Mouse (Mus musculus): ENCODE data around the gene Tmem167. TPM values are rescaled to one million over a fixed set of nuclear protein-coding genes. Genes with fewer than 3 reads are reported as not detected.
"Not testable (repeated sequence)": the region's sequence is repeated elsewhere in the genome, so short reads cannot be mapped to it uniquely, and the experiment has no call there.

Gene Tmem167
- 10 to 100 TPM; 12.9 to 14.2 TPM for total RNA-seq (2021)

DNA sequence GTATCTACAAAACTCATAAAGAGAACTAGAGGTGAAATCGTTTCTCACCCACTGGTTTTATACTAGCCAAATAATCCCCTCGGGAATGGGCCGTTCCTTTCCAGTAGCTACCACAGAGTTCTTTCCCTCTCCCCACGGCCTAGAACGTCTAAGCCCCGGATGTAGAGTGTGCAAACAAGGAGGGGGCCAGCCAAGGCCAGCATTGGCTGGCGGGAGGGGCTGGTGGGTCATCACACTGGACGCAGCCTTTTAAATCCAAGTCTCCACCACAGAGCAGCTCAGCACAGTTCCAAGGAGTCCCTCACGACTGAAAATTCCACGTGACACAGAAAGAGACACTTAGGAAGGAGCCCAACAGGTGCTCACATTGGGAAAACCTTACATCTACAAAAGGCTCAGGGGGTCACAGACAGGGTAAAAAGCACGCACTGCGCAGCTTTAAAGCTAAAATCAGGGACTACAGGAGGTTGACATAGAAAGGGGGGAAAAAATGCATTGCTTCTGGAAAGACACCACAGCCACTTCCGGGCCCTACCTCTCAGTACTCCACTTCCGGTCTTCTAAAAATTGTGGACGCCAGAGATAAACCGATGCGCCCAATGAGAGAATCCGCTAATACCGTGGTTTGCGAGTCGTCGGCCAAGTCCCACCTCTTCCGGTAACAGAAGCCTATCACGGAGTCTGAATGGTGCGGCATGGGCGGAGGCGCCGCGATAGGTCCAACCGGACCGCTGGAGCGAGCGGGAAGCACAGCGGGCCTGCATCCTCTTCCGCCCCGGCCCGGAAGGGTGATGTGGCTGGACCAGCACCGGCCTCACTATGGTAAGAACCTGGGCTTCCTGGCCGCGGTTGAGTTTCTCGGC, at the start of gene Tmem167, which contains the start of gene Xrcc4:
Gene Tmem167 (plus strand): TSS at position 162 of the 863 bp plus-strand sequence.
Gene Xrcc4 (minus strand): TSS at position 647 of the 863 bp plus-strand sequence.
- peak; percentile 99 for DNase-seq
- intact Hi-C loops (cut with DNase I): loop anchor here (5.0 kb wide), 1 partner anchor 347 kb away; the partner anchor contains the start of gene Vcan

- DNase-seq: no peak
- intact Hi-C loops (cut with DNase I): no loop called here
These were observed 49.3 kb upstream of the Tmem167 start for GRCm38 (mm10) chr13:90039613-90040012.

- DNase-seq: no peak
These were observed 37.2 kb upstream of the Tmem167 start for GRCm38 (mm10) chr13:90051735-90052134.

GRCm38 (mm10) chr13:90052408-90052807, 36.5 kb upstream of the Tmem167 start:
- intact Hi-C loops (cut with DNase I): no loop called here
- DNase-seq: no peak

More at GRCm38 (mm10) chr13:90051735-90052134, 37.2 kb upstream of the Tmem167 start:
- intact Hi-C loops (cut with DNase I): no loop called here

- no peak for DNase-seq
- intact Hi-C loops (cut with DNase I): no loop called here
These were observed 27.0 kb upstream of the Tmem167 start for GRCm38 (mm10) chr13:90061877-90062276.

GRCm38 (mm10) chr13:90089825-90090183, 881 bp downstream of the Tmem167 start:
- DNase-seq: no peak
- intact Hi-C loops (cut with DNase I): loop anchor here (5.0 kb wide), 1 partner anchor 348 kb away; the partner anchor contains the start of gene Vcan

GRCm38 (mm10) chr13:90101514-90101913, 12.6 kb downstream of the Tmem167 start:
- intact Hi-C loops (cut with DNase I): no loop called here
- no peak for DNase-seq

DNA sequence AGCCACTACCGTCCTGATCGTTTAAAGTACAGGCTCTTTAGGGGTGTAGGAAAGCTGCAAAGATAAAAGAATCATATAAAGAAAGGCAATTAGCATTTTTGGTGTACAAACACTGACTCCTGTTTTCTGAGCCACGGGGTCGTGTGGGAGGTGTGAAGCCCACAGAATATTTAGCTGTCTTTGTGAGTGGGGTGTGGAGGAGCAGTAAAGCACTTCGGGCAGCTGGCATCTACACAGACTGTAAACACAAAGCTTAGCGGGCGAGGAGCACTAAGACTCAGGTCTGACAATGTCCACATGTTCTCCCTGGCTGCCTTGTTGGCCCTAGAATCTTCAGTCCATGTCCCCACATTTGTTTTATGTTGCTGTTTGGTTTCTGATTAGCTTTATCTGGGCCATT, 17.2 kb downstream of the Tmem167 start:
- no peak for DNase-seq
- intact Hi-C loops (cut with DNase I): no loop called here

GRCm38 (mm10) chr13:90108746-90109145, 19.8 kb downstream of the Tmem167 start:
- intact Hi-C loops (cut with DNase I): not testable (repeated sequence)

GRCm38 (mm10) chr13:90111681-90112080, 22.8 kb downstream of the Tmem167 start:
- no peak for DNase-seq
- intact Hi-C loops (cut with DNase I): no loop called here

More at GRCm38 (mm10) chr13:90108746-90109145, 19.8 kb downstream of the Tmem167 start:
- DNase-seq: not testable (repeated sequence)

DNA sequence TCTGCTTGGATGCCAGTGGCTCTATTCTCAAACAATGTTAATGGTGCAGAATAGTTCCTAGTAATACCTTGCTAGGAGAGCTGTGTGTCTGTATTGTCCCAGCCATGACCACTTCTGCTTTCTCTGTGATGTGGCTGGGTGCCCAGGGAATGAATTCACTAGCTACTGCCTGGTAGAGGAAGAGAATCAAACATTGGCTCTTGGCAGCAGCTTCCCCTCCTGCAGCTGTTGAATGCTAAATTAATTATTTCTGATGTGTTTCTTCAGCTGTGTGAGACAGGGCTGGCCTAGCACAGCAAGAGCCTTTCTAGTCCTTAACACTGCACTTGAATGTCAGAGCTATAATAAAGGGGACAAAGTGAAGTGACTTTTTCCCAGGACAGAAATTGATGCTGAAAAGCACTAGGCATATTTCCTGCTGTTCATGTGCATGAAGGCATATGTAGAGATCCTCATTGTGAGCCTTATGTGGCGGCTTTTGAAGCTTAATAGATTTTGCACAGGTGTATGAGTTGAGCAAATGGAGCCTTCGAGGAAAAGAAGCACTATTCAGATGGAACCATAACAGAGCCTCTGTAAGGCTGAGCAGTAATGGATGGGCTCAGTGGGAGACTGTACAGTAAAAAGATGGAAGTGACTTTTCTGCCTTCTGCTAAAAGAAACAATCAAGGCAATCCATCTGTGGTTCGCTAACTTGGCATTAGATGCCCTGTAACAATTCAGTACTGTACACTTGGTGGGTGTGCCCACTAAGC, 47.4 kb downstream of the Tmem167 start:
- intact Hi-C loops (cut with DNase I): no loop called here

DNA sequence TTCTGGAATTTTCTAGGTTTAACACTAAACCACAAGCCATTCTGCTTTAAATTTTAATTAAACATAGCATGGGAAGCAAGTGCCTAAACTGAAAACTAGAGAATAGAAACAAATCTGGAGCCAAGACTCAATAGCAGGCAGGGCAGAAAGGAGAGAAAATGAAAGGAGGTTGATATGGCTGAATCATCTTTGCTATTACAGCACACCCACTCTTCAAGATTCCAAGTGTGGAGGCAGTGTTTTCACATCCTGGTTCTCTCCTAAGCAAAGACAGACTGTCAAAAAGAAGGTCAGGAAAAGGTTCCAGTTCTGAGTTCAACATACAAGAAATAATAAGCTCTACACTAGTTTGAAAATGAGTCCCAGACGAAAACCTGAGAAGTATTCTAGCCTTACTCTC, 52.8 kb downstream of the Tmem167 start:
- no peak for DNase-seq
- intact Hi-C loops (cut with DNase I): no loop called here

More for the DNA sequence above, 47.4 kb downstream of the Tmem167 start:
- peak; percentile 48 to 65 for DNase-seq

- intact Hi-C loops (cut with DNase I): no loop called here
- DNase-seq: no peak
These were observed 54.3 kb downstream of the Tmem167 start for GRCm38 (mm10) chr13:90143245-90143644.

- intact Hi-C loops (cut with DNase I): no loop called here
- DNase-seq: no peak
These were observed 63.0 kb downstream of the Tmem167 start for GRCm38 (mm10) chr13:90151881-90152280.

DNA sequence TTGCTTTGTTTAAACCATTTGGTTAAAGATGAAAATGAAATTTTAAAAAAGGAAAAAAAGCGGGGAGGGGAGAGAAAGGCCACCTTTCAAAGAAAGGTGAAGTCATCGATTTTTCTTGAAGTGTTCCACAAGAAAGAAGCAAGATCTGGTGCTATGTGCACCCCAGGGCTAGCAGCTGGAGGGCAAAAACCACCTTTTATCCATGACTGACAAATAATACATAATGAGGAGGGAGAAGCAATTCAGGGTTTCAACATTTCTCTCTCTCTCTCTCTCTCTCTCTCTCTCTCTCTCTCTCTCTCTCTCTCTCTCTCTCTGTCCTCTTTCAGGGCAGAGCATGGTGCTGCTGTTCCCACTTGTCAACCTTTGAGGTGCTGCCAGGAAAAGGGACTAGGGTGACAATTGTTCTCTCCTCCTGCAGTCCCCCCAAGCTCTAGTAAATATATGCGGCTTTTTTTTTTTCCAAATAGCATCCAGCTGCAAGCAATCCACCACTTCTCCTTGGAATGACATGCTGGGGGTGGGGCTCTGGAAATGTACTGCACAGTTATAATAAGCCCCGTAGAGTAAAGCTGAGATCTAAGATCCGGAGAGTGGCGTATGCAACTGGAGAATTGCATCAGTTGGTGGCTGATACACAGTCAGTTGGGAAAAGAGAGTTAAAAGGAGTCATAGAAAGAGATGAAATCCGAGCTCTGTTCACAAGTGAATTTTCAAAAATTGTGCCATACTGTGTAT, 63.8 kb downstream of the Tmem167 start:
- peak; percentile 12 to 15 for DNase-seq
- intact Hi-C loops (cut with DNase I): no loop called here

- DNase-seq: no peak
- intact Hi-C loops (cut with DNase I): no loop called here
These were observed 75.2 kb downstream of the Tmem167 start for GRCm38 (mm10) chr13:90164147-90164546.

- intact Hi-C loops (cut with DNase I): no loop called here
- no peak for DNase-seq
These were observed 78.1 kb downstream of the Tmem167 start for GRCm38 (mm10) chr13:90167044-90167443.

DNA sequence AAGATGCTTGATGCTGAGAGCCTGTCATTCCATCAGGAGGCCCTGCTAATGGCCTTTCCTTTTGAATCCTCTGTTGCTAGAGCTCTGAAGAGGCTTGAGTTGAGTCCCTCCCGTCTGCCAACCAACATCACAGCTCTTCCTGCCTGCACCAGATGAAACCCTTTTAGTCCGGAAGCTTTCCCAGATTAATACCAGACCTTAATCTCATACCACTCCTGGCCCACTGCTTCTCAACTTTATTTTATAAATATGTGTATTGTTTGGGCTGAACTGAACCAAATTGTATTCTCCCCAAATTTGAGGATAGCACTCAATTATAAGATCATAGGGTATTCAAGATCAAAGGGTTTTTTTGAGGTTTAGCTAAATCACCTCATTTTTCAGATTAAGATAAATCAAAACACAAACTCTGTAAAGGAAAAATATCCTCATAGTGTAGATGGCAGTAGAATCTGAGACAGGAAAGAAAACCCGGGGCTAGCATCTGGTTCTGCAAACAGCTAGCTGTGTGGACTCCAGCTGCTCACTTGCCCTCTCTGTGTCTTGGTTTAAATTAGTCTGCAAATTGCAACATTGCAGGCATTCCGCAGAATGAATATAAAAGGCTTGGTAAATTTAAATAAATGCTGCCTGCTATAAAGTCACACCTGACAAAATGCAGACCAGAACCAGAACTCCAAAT, 81.3 kb downstream of the Tmem167 start:
- intact Hi-C loops (cut with DNase I): no loop called here
- DNase-seq: no peak

DNA sequence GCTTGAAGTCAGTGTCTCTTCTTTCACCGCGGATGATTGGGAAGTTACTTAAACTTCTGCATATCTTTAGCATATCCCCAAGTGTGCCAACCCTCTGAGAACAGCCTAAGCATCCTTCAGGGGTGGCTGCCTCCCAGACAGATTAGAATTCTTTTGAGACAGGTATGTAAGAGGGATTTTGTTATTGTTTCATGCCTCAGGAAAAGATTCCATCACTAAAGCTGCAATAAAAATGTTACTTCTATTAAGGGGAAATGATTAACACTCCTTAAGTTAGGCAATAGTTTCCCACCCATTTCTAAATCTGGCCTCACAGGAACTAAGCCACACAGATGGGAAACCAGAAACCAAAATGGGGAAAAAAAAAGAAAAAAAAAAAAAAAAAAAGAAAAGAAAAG, 81.9 kb downstream of the Tmem167 start:
- intact Hi-C loops (cut with DNase I): no loop called here
- DNase-seq: no peak

DNA sequence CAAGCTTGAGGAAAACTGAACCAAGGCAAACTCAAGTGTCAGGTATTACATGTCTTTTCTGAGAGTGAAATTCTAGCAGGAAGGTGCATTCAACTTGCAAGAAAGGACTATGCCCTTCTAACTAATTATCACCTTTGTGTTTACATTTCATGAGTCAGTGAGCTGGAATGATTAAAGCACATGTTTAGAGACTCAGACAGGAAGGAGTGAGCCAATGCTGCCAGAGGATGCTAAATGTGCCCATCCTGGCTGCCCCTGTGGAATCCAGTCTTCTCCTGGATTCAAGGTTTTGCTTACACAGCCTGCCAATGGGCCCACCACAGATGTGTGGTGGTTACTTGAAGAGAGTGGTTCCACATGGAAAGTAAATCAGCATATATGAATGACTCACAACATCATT, 82.5 kb downstream of the Tmem167 start:
- DNase-seq: no peak
- intact Hi-C loops (cut with DNase I): no loop called here
